Mouse (Mus musculus): ENCODE measurements around the gene Cdh13. TPM values are rescaled to one million over a fixed set of nuclear protein-coding genes. Genes with fewer than 3 reads are reported as not detected.

The Cdh13 gene
- polyA plus RNA-seq, 1 experiment from 2014 or later = 20.0 TPM

DNA sequence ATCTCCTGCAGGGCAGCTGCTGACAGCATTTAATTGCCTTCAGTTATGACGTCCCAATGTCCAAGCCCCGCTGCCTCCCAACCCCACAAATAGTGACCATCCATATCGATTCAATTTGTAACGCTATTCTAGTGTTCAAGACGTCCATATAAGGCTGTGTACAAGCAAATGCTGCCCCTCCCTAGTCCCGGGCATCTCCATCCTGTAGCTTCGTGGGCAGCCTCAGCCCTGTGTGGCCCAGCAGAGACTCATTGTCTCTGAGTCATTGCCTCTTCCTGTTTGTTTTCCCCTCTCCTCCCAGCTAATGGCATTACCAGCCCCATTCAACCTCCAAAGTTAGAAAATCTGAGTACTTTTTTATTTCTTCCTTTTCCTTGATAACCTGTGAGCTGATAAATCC, 66.6 kb downstream of the Cdh13 start:
- no peak overlapping the region for H3K4me3 ChIP-seq (replicated peaks)
- H3K4me2 ChIP-seq (replicated peaks) = no peak overlapping the region
- no peaks in the 10 kb centered on the region for H3K9me3 ChIP-seq (replicated peaks)
- no peaks in the 10 kb centered on the region for H3K36me3 ChIP-seq
- ATAC-seq (ENCODE audit: insufficient number of reproducible peaks, low FRiP score, low TSS enrichment, low read depth) = no peak
- no peaks in the 10 kb centered on the region for H3K4me1 ChIP-seq
- no peak overlapping the region for H3K27ac ChIP-seq (replicated peaks)
- H3K27me3 ChIP-seq = no peaks in the 10 kb centered on the region
- H3K9ac ChIP-seq = no peak overlapping the region
- WGBS = 47% methylated on average over 7 of the region's 7 CpGs

DNA sequence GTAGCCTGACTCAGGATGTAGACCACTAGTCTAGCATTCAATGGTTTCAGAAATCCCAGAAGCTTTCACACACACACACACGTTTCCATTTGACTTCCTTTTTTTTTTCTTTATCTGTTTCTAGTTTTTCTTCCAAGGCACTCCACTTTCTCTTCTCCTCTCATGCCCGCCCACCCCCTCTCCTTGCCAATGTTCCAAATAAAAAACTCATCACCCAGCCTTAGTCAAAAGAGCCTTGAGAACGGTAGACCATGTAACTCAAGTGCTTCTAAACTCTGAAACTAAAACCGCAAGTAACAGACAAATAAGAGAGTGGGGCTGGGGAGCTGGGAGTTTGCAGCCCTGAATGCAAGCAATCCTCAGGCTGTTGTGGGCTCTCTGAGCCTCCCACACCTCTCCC, 69.5 kb downstream of the Cdh13 start:
- 55% methylated on average over 4 of the region's 4 CpGs for WGBS
- Histone ChIP-seq H3K4me2 (replicated peaks) (no peak overlapping the region), H3K9me3 (replicated peaks) (no peaks in the 10 kb centered on the region), H3K27me3 (no peaks in the 10 kb centered on the region), H3K27ac (replicated peaks) (no peak overlapping the region), H3K36me3 (no peaks in the 10 kb centered on the region), H3K4me1 (no peaks in the 10 kb centered on the region), H3K4me3 (replicated peaks) (no peak overlapping the region), H3K9ac (no peak overlapping the region)
- no peak for ATAC-seq (ENCODE audit: insufficient number of reproducible peaks, low FRiP score, low TSS enrichment, low read depth)

DNA sequence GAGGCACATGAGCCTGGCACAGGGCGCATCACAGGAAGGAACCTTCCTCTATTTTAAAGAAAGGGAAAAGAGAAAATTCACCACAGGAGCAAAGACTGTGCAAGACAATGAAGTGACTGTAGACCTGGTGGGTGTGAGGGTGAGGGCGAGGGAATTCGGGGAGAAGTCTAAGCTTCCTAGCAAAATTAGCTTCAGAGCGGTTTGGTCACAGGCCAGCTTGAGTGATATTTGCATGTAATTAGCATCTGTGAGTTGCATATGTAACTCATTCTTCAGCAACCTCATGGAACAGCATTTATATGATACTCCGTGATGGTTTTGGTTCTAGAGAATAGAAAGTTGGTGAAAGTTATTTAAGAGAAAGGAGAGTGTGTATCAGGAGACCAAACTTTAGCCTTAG, 73.5 kb downstream of the Cdh13 start:
- WGBS = 77% methylated on average over 5 of the region's 5 CpGs
- Histone ChIP-seq H3K4me2 (replicated peaks) (no peak overlapping the region), H3K27me3 (no peaks in the 10 kb centered on the region)

DNA sequence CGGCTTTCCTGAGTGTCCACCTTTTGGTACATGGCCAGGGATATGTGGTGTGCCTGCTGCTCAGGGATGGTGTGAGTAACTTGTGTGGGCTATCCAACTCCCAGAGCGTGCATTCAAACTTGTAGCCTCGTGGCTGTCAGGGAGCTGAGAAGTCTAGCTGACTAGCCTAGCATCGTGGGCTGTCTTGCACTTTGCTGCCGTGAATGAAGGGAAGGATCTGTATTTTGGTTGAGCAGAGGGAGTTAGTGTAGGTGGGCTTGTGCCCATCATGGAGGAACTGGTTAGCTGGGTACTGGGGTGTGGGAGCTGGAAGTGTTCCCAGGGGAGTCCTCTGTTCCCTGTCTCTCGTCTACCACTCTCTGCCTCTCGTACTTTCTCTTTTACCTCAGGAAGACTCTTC, 74.1 kb downstream of the Cdh13 start:
- Histone ChIP-seq H3K4me1 (no peaks in the 10 kb centered on the region), H3K4me2 (replicated peaks) (no peak overlapping the region), H3K27me3 (no peaks in the 10 kb centered on the region), H3K9ac (no peak overlapping the region), H3K36me3 (no peaks in the 10 kb centered on the region), H3K4me3 (replicated peaks) (no peak overlapping the region), H3K27ac (replicated peaks) (no peak overlapping the region), H3K9me3 (replicated peaks) (no peaks in the 10 kb centered on the region)
- no peak for ATAC-seq (ENCODE audit: insufficient number of reproducible peaks, low FRiP score, low TSS enrichment, low read depth)
- WGBS = 87% methylated on average over 7 of the region's 7 CpGs

More for the DNA sequence above, 73.5 kb downstream of the Cdh13 start:
- Histone ChIP-seq H3K9me3 (replicated peaks) (no peaks in the 10 kb centered on the region), H3K36me3 (no peaks in the 10 kb centered on the region), H3K27ac (replicated peaks) (no peak overlapping the region), H3K9ac (no peak overlapping the region), H3K4me3 (replicated peaks) (no peak overlapping the region), H3K4me1 (no peaks in the 10 kb centered on the region)
- no peak for ATAC-seq (ENCODE audit: insufficient number of reproducible peaks, low FRiP score, low TSS enrichment, low read depth)

DNA sequence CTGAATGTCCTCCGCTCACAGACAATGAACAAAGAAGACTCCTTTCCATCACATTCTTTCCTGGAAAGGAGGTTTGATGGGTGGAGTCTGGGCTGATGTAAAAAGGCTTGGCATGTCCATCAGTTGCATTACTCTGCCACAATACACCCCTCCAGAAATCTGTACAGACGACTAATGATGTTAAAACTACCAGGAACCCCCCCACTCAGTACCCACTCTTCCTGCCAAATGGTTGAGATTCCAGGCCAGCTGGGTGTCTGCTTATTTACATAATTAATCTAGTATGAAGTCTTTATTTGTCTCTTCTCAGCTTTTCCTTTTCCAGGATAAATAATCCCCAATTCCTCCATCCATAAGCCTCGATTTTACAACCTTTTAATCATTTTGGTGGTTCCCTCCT, 80.2 kb downstream of the Cdh13 start:
- H3K27ac ChIP-seq (replicated peaks) = no peak overlapping the region
- no peaks in the 10 kb centered on the region for H3K4me1 ChIP-seq
- no peak overlapping the region for H3K4me3 ChIP-seq (replicated peaks)
- H3K9ac ChIP-seq = no peak overlapping the region
- no peaks in the 10 kb centered on the region for H3K27me3 ChIP-seq
- no peak overlapping the region for H3K4me2 ChIP-seq (replicated peaks)
- 64% methylated on average over 3 of the region's 3 CpGs for WGBS
- no peak for ATAC-seq (ENCODE audit: insufficient number of reproducible peaks, low FRiP score, low TSS enrichment, low read depth)
- no peaks in the 10 kb centered on the region for H3K9me3 ChIP-seq (replicated peaks)
- H3K36me3 ChIP-seq = no peaks in the 10 kb centered on the region

DNA sequence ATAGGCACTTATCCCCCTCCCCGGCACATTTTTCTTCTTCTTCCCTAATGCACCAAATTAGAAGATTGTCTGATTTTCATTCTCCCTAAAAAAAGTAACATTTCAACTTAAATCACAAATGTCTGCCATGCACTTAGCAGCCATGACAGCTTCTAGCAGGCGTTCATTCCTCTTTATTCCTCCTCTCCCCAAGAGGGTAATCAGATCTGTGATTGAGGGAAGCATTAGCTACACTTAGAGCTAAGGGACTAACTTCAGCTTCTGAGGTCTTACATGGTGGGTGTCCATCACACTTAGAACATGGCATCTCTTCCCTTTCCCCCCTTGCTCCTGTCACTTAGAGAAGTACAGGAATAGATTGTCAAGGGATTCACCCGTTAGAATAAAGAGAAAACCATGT, 89.6 kb downstream of the Cdh13 start:
- WGBS = 66% methylated on average over 3 of the region's 3 CpGs
- no peak overlapping the region for H3K27ac ChIP-seq (replicated peaks)
- no peaks in the 10 kb centered on the region for H3K27me3 ChIP-seq
- no peaks in the 10 kb centered on the region for H3K36me3 ChIP-seq
- no peaks in the 10 kb centered on the region for H3K4me1 ChIP-seq
- no peak overlapping the region for H3K4me3 ChIP-seq (replicated peaks)
- ATAC-seq (ENCODE audit: insufficient number of reproducible peaks, low FRiP score, low TSS enrichment, low read depth) = no peak
- H3K9ac ChIP-seq = no peak overlapping the region
- H3K9me3 ChIP-seq (replicated peaks) = no peaks in the 10 kb centered on the region
- no peak overlapping the region for H3K4me2 ChIP-seq (replicated peaks)

DNA sequence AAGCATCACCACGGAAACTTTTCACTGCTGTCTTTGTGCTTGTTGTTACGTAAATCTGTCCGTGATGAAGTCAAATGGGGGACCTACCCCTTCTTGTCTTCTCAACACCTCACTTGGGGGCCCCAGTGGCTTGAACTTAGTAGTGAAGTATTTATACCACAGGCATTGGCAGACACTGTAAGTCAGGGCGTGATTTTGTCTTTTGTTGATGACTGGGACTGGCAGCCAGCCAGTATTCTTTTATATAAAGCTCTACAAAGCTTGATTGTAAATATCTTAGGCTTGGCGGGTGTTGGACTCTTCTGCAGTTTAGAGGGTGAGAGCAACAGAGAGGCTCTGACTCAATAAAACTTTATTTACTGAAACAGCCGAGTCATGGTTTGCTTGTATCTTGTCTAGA, 91.2 kb downstream of the Cdh13 start:
- H3K36me3 ChIP-seq = no peaks in the 10 kb centered on the region
- WGBS = 59% methylated on average over 6 of the region's 6 CpGs
- no peak for ATAC-seq (ENCODE audit: insufficient number of reproducible peaks, low FRiP score, low TSS enrichment, low read depth)

DNA sequence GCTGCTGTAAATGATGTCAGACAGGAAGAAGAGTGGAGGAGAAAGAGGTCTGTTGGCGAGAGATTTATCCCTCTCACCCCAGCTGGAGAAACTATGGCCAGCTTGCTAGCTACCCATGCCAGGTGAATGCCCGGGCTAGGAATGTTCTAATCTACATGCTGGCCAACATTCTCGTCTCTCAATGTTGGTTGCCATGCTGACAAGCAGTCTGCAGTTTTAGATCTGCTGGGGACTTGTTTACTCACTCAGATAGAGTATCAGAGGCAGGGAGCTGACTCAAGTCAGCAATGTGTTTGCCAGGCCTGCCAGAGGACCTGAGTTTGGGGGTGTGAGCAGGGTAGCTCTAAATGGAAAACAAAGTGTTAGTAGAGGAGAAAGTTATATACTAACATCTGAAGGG, 93.3 kb downstream of the Cdh13 start:
- Histone ChIP-seq H3K4me2 (replicated peaks) (no peak overlapping the region), H3K9ac (no peak overlapping the region), H3K27me3 (no peaks in the 10 kb centered on the region), H3K27ac (replicated peaks) (no peak overlapping the region), H3K4me3 (replicated peaks) (no peak overlapping the region), H3K9me3 (replicated peaks) (no peaks in the 10 kb centered on the region), H3K4me1 (peaks cover 10% of the 10 kb centered on the region; the same call in 1 of the 2 replicates), H3K36me3 (no peaks in the 10 kb centered on the region)
- no peak for ATAC-seq (ENCODE audit: insufficient number of reproducible peaks, low FRiP score, low TSS enrichment, low read depth)
- 63% methylated on average over 3 of the region's 3 CpGs for WGBS

More for the DNA sequence above, 91.2 kb downstream of the Cdh13 start:
- no peak overlapping the region for H3K27ac ChIP-seq (replicated peaks)
- H3K4me2 ChIP-seq (replicated peaks) = no peak overlapping the region
- H3K9me3 ChIP-seq (replicated peaks) = no peaks in the 10 kb centered on the region
- H3K9ac ChIP-seq = no peak overlapping the region
- no peaks in the 10 kb centered on the region for H3K27me3 ChIP-seq
- H3K4me3 ChIP-seq (replicated peaks) = no peak overlapping the region
- peaks cover 4% of the 10 kb centered on the region; the same call in 1 of the 2 replicates for H3K4me1 ChIP-seq

DNA sequence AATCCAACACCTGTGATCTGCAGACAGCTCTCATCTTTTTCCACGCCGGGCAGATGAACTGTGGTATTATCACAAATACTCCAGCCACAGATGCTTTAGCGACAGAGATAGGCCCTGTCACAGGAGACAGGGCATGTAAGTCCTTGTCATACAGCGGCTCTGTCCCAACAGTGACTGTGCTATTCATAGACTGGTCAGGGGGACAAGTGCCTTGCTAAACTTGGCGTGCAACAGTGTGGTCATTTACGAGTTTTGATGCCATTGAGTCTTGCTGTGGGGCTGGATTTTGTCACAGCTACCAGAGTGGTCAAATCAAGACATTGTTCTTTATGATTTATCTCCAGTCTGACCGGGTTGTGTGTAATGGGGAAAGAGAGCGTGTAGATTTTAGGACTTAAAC, 95.5 kb downstream of the Cdh13 start:
- WGBS = 83% methylated on average over 8 of the region's 8 CpGs
- no peaks in the 10 kb centered on the region for H3K27me3 ChIP-seq
- H3K9me3 ChIP-seq (replicated peaks) = no peaks in the 10 kb centered on the region
- H3K36me3 ChIP-seq = no peaks in the 10 kb centered on the region
- H3K4me3 ChIP-seq (replicated peaks) = no peak overlapping the region
- no peak overlapping the region for H3K9ac ChIP-seq
- no peak for ATAC-seq (ENCODE audit: insufficient number of reproducible peaks, low FRiP score, low TSS enrichment, low read depth)
- H3K27ac ChIP-seq (replicated peaks) = no peak overlapping the region
- H3K4me2 ChIP-seq (replicated peaks) = no peak overlapping the region
- H3K4me1 ChIP-seq = peaks cover 10% of the 10 kb centered on the region; the same call in 1 of the 2 replicates

DNA sequence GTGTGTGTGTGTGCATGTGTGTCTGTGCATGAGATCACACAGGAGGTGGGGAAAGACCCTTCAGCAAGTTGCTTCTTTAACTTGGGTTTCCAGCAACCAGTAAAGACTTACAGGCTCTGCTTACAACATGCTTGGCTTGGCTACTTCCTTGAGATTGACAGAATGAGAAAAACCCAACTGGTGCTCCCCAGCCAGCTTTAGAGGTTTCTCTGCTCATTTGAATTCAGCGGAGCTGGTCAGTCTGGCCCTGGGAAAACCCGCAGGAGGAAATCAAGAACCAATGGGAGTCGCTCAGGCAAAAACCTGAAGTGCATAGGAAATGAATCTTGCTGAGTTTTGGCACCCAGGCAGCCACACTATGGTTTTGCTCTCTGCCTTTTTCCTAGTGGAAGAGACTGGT, 96.1 kb downstream of the Cdh13 start:
- no peak overlapping the region for H3K27ac ChIP-seq (replicated peaks)
- H3K9ac ChIP-seq = no peak overlapping the region
- no peak for ATAC-seq (ENCODE audit: insufficient number of reproducible peaks, low FRiP score, low TSS enrichment, low read depth)
- WGBS = 55% methylated on average over 3 of the region's 3 CpGs
- no peaks in the 10 kb centered on the region for H3K9me3 ChIP-seq (replicated peaks)
- no peak overlapping the region for H3K4me3 ChIP-seq (replicated peaks)
- peaks cover 10% of the 10 kb centered on the region; the same call in 1 of the 2 replicates for H3K4me1 ChIP-seq
- H3K27me3 ChIP-seq = no peaks in the 10 kb centered on the region
- H3K36me3 ChIP-seq = no peaks in the 10 kb centered on the region
- no peak overlapping the region for H3K4me2 ChIP-seq (replicated peaks)

DNA sequence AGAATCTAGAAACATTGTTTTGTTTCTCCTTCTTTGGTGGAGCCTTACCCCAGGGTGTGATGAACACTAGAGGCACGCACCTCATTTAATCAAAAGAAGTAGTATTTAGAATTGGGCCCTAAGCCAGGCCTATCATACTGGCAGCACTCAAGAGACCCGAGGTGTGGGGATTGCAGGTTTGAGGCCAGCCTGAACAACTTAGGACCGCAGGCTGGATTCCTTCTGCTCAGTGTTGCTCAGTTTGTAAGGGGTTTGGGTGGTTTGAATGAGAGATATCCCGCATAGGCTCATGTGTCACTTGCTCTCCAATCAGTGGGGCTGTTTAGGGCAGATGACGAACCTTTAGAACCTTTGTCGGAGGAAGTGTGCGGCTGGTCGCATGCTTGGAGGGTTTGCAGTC, 96.5 kb downstream of the Cdh13 start:
- no peak overlapping the region for H3K4me2 ChIP-seq (replicated peaks)
- H3K4me1 ChIP-seq = peaks cover 10% of the 10 kb centered on the region; the same call in 1 of the 2 replicates
- H3K36me3 ChIP-seq = no peaks in the 10 kb centered on the region
- WGBS = 61% methylated on average over 8 of the region's 8 CpGs
- H3K27ac ChIP-seq (replicated peaks) = no peak overlapping the region
- H3K9me3 ChIP-seq (replicated peaks) = no peaks in the 10 kb centered on the region
- H3K4me3 ChIP-seq (replicated peaks) = no peak overlapping the region
- ATAC-seq (ENCODE audit: insufficient number of reproducible peaks, low FRiP score, low TSS enrichment, low read depth) = no peak
- no peaks in the 10 kb centered on the region for H3K27me3 ChIP-seq
- no peak overlapping the region for H3K9ac ChIP-seq

DNA sequence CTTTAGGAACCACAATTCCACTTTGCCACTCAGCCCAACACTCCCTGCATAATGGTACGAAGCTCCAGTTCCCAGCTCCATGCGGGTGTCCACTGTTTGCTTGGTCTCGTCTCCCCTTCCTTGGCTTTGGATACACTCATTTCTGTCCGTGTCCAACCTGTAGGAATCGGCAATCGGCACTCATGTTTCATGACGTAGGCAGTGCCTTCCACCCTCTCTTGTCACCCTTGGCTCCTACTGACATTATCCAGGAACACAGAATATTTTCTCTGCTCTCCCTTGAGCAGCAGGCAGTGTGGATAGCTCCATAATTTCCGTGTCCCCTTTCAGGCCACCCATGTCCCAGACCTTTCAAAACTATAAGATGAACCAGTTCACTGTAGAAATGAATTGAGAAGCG, 97.2 kb downstream of the Cdh13 start:
- Histone ChIP-seq H3K27me3 (no peaks in the 10 kb centered on the region), H3K4me1 (peaks cover 10% of the 10 kb centered on the region; the same call in 1 of the 2 replicates), H3K4me2 (replicated peaks) (no peak overlapping the region), H3K4me3 (replicated peaks) (no peak overlapping the region), H3K27ac (replicated peaks) (no peak overlapping the region), H3K9me3 (replicated peaks) (no peaks in the 10 kb centered on the region), H3K9ac (no peak overlapping the region), H3K36me3 (no peaks in the 10 kb centered on the region)
- ATAC-seq (ENCODE audit: insufficient number of reproducible peaks, low FRiP score, low TSS enrichment, low read depth) = no peak
- WGBS = 78% methylated on average over 9 of the region's 9 CpGs
